Mouse (Mus musculus) stomach, postnatal 0 days (tissue): ENCODE measurements around the gene Gp1ba.

Source experiments
- CTCF ChIP-seq: IDR thresholded peaks from 2 replicates; pipeline ENCODE4 v1.5.1; 2016; ENCODE audit warnings: antibody characterized with exemption, low read depth, mild to moderate bottlenecking, moderate library complexity
- EP300 ChIP-seq: optimal IDR thresholded peaks from 2 replicates; pipeline ENCODE3; 2016; ENCODE audit warnings: antibody characterized with exemption

DNA sequence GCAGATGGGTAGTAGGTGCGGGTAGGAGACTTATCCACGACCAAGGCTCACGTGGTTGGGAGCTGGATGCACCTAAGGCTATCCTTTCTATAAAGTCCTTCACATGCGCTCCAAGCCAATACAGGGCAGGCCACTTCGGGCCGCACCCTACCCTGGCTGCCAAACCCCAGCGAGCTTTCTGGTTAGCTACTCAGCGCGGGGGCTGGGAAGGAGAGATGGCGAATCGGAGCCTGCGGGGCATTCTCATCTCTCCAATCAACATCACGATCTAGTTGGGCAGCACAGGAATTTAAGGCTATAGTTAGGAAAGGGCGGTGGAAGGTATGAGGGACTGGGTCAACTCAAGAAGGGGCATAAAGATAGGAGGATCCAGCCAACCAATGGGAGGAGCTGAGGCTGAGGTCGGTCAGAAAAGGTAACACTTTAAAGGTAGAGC lies 29.4 kb downstream of the Gp1ba start:
- TF ChIP-seq CTCF: 0 out of 2 replicates have a peak, but pooled peaks have one; percentile 0
- no peak for TF ChIP-seq EP300
